Mouse (Mus musculus) olfactory bulb, adult 2 months (tissue): ENCODE results near the gene B3galt5.

Source experiments
- CTCF ChIP-seq: fragments of 200-500 bp; IDR thresholded peaks from 2 replicates; pipeline ENCODE4 v1.5.1; 2012; ENCODE audit warnings: low read depth, mild to moderate bottlenecking, low read length, moderate library complexity; ENCODE audit not compliant: insufficient read depth
- POLR2A ChIP-seq: fragments of 200-500 bp; IDR thresholded peaks from 2 replicates; pipeline ENCODE4 v1.6.1; 2012; ENCODE audit warnings: mild to moderate bottlenecking, low read depth, low read length, moderate library complexity; ENCODE audit not compliant: insufficient read depth

DNA sequence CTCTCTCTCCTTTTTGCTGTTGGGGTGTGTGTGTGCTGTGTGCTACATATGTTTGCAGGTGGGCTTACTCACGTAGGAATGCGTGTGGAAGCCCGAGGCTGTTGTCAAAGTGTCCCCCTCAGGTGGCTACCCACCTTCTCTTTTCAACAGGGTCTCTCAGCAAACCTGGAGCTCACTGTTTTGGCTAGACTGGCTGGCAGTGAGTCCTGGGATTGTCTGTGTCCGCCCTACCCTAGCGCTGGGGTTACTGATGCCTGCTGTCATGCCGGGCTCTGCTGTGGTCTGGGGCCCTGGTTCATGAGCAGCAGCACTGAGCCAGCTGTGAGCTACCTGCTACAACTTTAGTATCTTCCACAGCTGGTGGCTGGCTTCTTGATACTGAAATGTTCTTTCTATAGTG lies 8.9 kb downstream of the B3galt5 start:
- no peak for TF ChIP-seq CTCF
- TF ChIP-seq POLR2A = no peak
